Mouse (Mus musculus) lung, adult 2 months (tissue): ENCODE data around the gene Slpi. TPM values are rescaled to one million over a fixed set of nuclear protein-coding genes. Genes with fewer than 3 reads are reported as not detected.
"Not testable (repeated sequence)": the region's sequence is repeated elsewhere in the genome, so short reads cannot be mapped to it uniquely, and the experiment has no call there.

ENCODE experiments used
- DNase-seq: peaks from one replicate; pipeline ENCODE4 v3.0.0; 2022
- H3K4me1 ChIP-seq: fragments of 200-500 bp; 2 replicates; pipeline ENCODE4 v1.6.1; 2011; ENCODE audit warnings: low read length; ENCODE audit not compliant: control insufficient read depth, insufficient read depth
- H3K4me3 ChIP-seq: fragments of 200-500 bp; replicated peaks from 2 replicates; pipeline ENCODE3; 2011; ENCODE audit warnings: low read depth, mild to moderate bottlenecking, control low read depth, low read length; ENCODE audit errors: extremely low read depth
- CTCF ChIP-seq: fragments of 200-500 bp; IDR thresholded peaks from 2 replicates; pipeline ENCODE4 v1.5.1; 2011; ENCODE audit warnings: mild to moderate bottlenecking, low read length, control low read depth; ENCODE audit not compliant: insufficient read depth
- POLR2A ChIP-seq: fragments of 200-500 bp; IDR thresholded peaks from 2 replicates; pipeline ENCODE4 v1.6.1; 2011; ENCODE audit warnings: low read depth, mild to moderate bottlenecking, control low read depth, low read length, borderline replicate concordance; ENCODE audit errors: extremely low read depth
- WGBS: fragments of 180-500 bp; shearing (Covaris S2); methylation state at CpG from one replicate; pipeline ENCODE4 v1.1.7; 2018; 5-methylcytosine and 5-hydroxymethylcytosine counted together
- polyA plus RNA-seq: library from polyadenylated mRNA; depleted of rRNA; stranded (reverse); fragments of >200 nt; gene quantifications from 2 replicates; pipeline ENCODE4 v1.2.3, GENCODE M21; 2012; rRNA removed

Gene Slpi
- polyA plus RNA-seq, 1 experiment = 662 TPM

DNA sequence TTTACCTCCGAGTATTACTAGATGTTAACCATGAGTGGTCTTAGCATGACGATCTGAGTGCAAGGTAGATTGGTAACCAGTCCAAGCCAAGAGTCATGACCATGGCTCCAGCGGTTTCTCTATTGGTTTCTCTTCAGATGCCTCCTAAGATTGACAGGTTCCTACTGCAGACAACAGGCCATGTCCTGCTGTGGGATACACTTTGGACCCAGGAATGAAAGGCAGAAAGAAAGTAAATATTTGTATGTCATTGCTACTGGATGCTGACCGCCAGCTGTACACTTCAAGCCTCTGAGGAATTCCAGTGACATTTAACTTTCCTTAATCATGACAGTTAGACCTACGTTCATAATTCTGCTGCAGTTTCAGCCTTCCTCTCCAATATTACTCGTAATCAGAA lies 67.9 kb downstream of the Slpi start:
- TF ChIP-seq CTCF = no peak
- no peak for TF ChIP-seq POLR2A
- no peaks in the 10 kb centered on the region for H3K4me1 ChIP-seq
- WGBS = 76% methylated on average over 6 of the region's 6 CpGs
- H3K4me3 ChIP-seq = no peak overlapping the region
- DNase-seq = no peak

DNA sequence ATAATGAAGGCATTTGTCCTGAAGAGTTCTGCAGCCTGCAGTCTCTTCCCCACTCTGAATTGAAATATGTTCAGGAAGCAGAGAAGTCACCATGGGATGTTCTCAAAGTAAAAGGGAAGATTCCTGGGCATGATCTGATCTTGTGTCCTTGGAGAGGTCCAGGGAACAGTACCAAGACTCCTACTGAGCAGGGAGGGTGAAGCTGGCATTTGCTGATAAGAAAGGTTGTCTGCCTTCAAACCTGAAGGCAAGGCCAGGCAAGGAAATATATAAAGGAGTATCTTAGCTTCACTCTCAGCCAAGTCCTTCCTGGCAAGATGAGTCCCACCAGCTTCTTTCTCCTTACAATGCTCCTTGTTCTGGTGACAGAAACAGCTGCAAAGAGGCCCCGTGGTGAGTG lies 72.4 kb downstream of the Slpi start, which contains the start of gene Svs6:
Svs6 (plus strand) TSS at position 301 of the 400 bp plus-strand sequence.
- not testable (repeated sequence) for H3K4me1 ChIP-seq, DNase-seq, H3K4me3 ChIP-seq
- WGBS = 73% methylated on average over 1 of the region's 1 CpGs

DNA sequence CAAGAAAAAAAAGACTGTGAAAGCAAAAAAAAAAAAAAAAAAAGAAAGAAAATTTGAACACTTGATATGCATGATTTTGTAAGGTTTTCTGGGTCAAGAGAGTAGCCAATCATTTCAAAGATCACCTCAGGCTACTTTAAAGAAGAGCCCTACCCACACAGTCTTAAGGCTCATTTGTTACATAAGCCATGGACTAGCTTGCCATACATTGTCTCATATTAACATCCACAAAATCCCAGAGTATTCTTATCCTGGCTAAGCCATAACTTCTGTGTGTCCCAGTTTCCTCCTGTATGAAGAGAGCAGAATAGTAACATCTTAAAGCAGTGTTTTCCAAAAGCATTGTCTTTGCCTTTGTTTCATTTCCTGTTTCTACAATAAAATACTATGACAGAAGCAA lies 73.4 kb downstream of the Slpi start:
- DNase-seq, H3K4me1 ChIP-seq, H3K4me3 ChIP-seq: not testable (repeated sequence)

DNA sequence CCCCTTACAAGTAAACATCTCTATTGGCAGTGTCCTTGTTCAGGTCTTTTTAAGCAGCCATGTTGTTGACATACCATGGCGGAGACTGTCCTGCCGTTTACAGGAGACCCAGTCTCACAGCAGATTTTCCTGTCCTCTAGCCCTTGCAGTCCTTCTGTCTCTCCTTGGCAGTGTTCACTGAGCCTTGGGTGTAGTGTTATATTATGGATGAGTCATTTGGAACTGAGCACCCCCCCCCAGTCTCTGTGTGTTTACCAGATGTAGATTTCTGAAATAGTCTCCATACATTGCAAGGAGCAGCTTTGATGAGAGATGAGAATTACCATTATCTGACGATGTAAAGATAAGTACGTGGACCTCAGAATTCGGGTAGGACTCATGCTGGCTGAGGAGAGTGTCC lies 76.3 kb downstream of the Slpi start:
- H3K4me3 ChIP-seq = no peak overlapping the region
- DNase-seq = no peak
- WGBS = 83% methylated on average over 5 of the region's 5 CpGs
- TF ChIP-seq CTCF (no peak), POLR2A (no peak)
- no peaks in the 10 kb centered on the region for H3K4me1 ChIP-seq

Other genes starting within 250 kb of the Slpi start
- 0.07 and 0.21 TPM in 2 replicates for gene Kcns1, start 218.0 kb downstream of the Slpi start, polyA plus RNA-seq
- gene Wfdc5, start 206.4 kb downstream of the Slpi start, polyA plus RNA-seq = 0.27 and 16.2 TPM in 2 replicates
- 0.43 and 4.4 TPM in 2 replicates for gene Wfdc12, start 198.5 kb downstream of the Slpi start, polyA plus RNA-seq
- not detected in 2 replicates for gene Wfdc15a, start 189.0 kb downstream of the Slpi start, polyA plus RNA-seq
- 0.34 TPM in 1 of 2 replicates, not detected in the other for gene Wfdc15b, start 167.4 kb downstream of the Slpi start, polyA plus RNA-seq
- not detected in 2 replicates for gene Svs2, start 150.6 kb downstream of the Slpi start, polyA plus RNA-seq
- not detected in 2 replicates for gene Svs3b, start 132.5 kb downstream of the Slpi start, polyA plus RNA-seq
- not detected in 2 replicates for gene Svs4, start 110.6 kb downstream of the Slpi start, polyA plus RNA-seq
- gene Svs3a, start 99.8 kb downstream of the Slpi start, polyA plus RNA-seq = not detected in 2 replicates
- not detected in 2 replicates for gene Svs6, start 72.3 kb downstream of the Slpi start, polyA plus RNA-seq
- not detected in 2 replicates for gene Svs5, start 56.4 kb downstream of the Slpi start, polyA plus RNA-seq
- 86.8 and 101 TPM in 2 replicates for gene Rbpjl, start 14.0 kb upstream of the Slpi start, polyA plus RNA-seq
- gene Matn4, start 16.1 kb upstream of the Slpi start, polyA plus RNA-seq = 78.0 and 80.1 TPM in 2 replicates
- 75.1 and 91.1 TPM in 2 replicates for gene Sdc4, start 54.8 kb upstream of the Slpi start, polyA plus RNA-seq
- gene Sys1, start 67.9 kb upstream of the Slpi start, polyA plus RNA-seq = 89.8 and 133 TPM in 2 replicates
- gene Gm20458, start 71.9 kb upstream of the Slpi start, polyA plus RNA-seq = 47.7 and 52.2 TPM in 2 replicates
- not detected in 2 replicates for gene Trp53tg5, start 84.6 kb upstream of the Slpi start, polyA plus RNA-seq
- 52.6 and 72.9 TPM in 2 replicates for gene Dbndd2, start 97.0 kb upstream of the Slpi start, polyA plus RNA-seq
- gene Pigt, start 108.4 kb upstream of the Slpi start, polyA plus RNA-seq = 93.8 and 104 TPM in 2 replicates
- gene Wfdc2, start 173.3 kb upstream of the Slpi start, polyA plus RNA-seq = 1,286 and 1,630 TPM in 2 replicates
- not detected in 2 replicates for gene Spint3, start 184.4 kb upstream of the Slpi start, polyA plus RNA-seq
- 2.3 and 2.4 TPM in 2 replicates for gene Wfdc6a, start 196.4 kb upstream of the Slpi start, polyA plus RNA-seq
- 0.27 and 0.65 TPM in 2 replicates for gene Eppin, start 204.5 kb upstream of the Slpi start, polyA plus RNA-seq
- gene Wfdc6b, start 224.4 kb upstream of the Slpi start, polyA plus RNA-seq = 1.3 and 1.9 TPM in 2 replicates
- 5.3 and 8.5 TPM in 2 replicates for gene Wfdc8, start 224.5 kb upstream of the Slpi start, polyA plus RNA-seq
- gene Wfdc16, start 249.7 kb upstream of the Slpi start, polyA plus RNA-seq = 0.97 and 1.9 TPM in 2 replicates